Mouse (Mus musculus): ENCODE measurements around the gene Xrcc1.
"Not testable (repeated sequence)": the region's sequence is repeated elsewhere in the genome, so short reads cannot be mapped to it uniquely, and the experiment has no call there.

Gene Xrcc1

GRCm38 (mm10) chr7:24546068-24546614 lies at the start of gene Xrcc1, which contains the start of gene Pinlyp:
TSS of gene Xrcc1 (plus strand) at chr7:24546289.
TSS of gene Pinlyp (minus strand) at chr7:24546118.
- in situ Hi-C loops (cut with MboI, MseI), result no loop called here

- in situ Hi-C loops (cut with MboI, MseI), result no loop called here
These were observed 46.1 kb upstream of the Xrcc1 start for GRCm38 (mm10) chr7:24499856-24500577.

- in situ Hi-C loops (cut with MboI, MseI), result no loop called here
These were observed 45.2 kb upstream of the Xrcc1 start for GRCm38 (mm10) chr7:24500929-24501328.

GRCm38 (mm10) chr7:24501492-24501891 lies 44.6 kb upstream of the Xrcc1 start:
- in situ Hi-C loops (cut with MboI, MseI), result no loop called here

- in situ Hi-C loops (cut with MboI, MseI), result no loop called here
These were observed 42.1 kb upstream of the Xrcc1 start for GRCm38 (mm10) chr7:24504004-24504403.

- in situ Hi-C loops (cut with MboI, MseI), result no loop called here
These were observed 41.2 kb upstream of the Xrcc1 start for GRCm38 (mm10) chr7:24504868-24505267.

- in situ Hi-C loops (cut with MboI, MseI), result no loop called here
These were observed 40.5 kb upstream of the Xrcc1 start for GRCm38 (mm10) chr7:24505447-24506064.

- in situ Hi-C loops (cut with MboI, MseI), result no loop called here
These were observed 40.0 kb upstream of the Xrcc1 start for GRCm38 (mm10) chr7:24506065-24506459.

- in situ Hi-C loops (cut with MboI, MseI), result no loop called here
These were observed 39.6 kb upstream of the Xrcc1 start for GRCm38 (mm10) chr7:24506476-24506837.

- in situ Hi-C loops (cut with MboI, MseI), result no loop called here
These were observed 39.0 kb upstream of the Xrcc1 start, which contains the start of gene Zfp428 for GRCm38 (mm10) chr7:24506838-24507725. TSS of gene Zfp428 (plus strand) at chr7:24507006.

GRCm38 (mm10) chr7:24507726-24508114 lies 38.4 kb upstream of the Xrcc1 start:
- in situ Hi-C loops (cut with MboI, MseI), result no loop called here

GRCm38 (mm10) chr7:24512355-24512754 lies 33.7 kb upstream of the Xrcc1 start, which contains the start of gene AC161166.1:
TSS of gene AC161166.1 (minus strand) at chr7:24512455.
- in situ Hi-C loops (cut with MboI, MseI), result no loop called here

- in situ Hi-C loops (cut with MboI, MseI), result loop anchor here in 1 of 2 experiments (5.0 kb wide), 1 partner anchor 36 kb away; no protein-coding TSS in a partner anchor
These were observed 29.8 kb upstream of the Xrcc1 start for GRCm38 (mm10) chr7:24516319-24516718.

GRCm38 (mm10) chr7:24517077-24517476 lies 29.0 kb upstream of the Xrcc1 start:
- in situ Hi-C loops (cut with MboI, MseI), result loop anchor here in 1 of 2 experiments (5.0 kb wide), 1 partner anchor 35 kb away; no protein-coding TSS in a partner anchor

- in situ Hi-C loops (cut with MboI, MseI), result loop anchor here in 1 of 2 experiments (5.0 kb wide), 1 partner anchor 35 kb away; no protein-coding TSS in a partner anchor
These were observed 28.4 kb upstream of the Xrcc1 start for GRCm38 (mm10) chr7:24517654-24518053.

GRCm38 (mm10) chr7:24519130-24519529 lies 27.0 kb upstream of the Xrcc1 start:
- in situ Hi-C loops (cut with MboI, MseI), result loop anchor here in 1 of 2 experiments (5.0 kb wide), 1 partner anchor 33 kb away; no protein-coding TSS in a partner anchor

- in situ Hi-C loops (cut with MboI, MseI), result not testable (repeated sequence)
These were observed 26.0 kb upstream of the Xrcc1 start for GRCm38 (mm10) chr7:24520054-24520453.

GRCm38 (mm10) chr7:24522805-24523204 lies 23.3 kb upstream of the Xrcc1 start:
- in situ Hi-C loops (cut with MboI, MseI), result no loop called here

GRCm38 (mm10) chr7:24523723-24524122 lies 22.4 kb upstream of the Xrcc1 start:
- in situ Hi-C loops (cut with MboI, MseI), result no loop called here

- in situ Hi-C loops (cut with MboI, MseI), result no loop called here
These were observed 21.1 kb upstream of the Xrcc1 start for GRCm38 (mm10) chr7:24524978-24525377.

GRCm38 (mm10) chr7:24525686-24526420 lies 20.2 kb upstream of the Xrcc1 start:
- in situ Hi-C loops (cut with MboI, MseI), result no loop called here
